Mouse (Mus musculus) hindbrain, embryonic 11.5 days (tissue): Measurements from ENCODE around the gene Trip6. TPM values are rescaled to one million over a fixed set of nuclear protein-coding genes. Genes with fewer than 3 reads are reported as not detected.

Experiments
- ATAC-seq: fragments of 200-750 bp; cut with Nextera tagmentation; 2 replicates; pipeline ENCODE4 v1.8.0; 2017; ENCODE audit warnings: mild to moderate bottlenecking, moderate TSS enrichment, moderate library complexity; ENCODE audit not compliant: low FRiP score
- DNase-seq: peaks from one replicate; pipeline ENCODE4 v3.0.0-alpha.2; 2015; ENCODE audit warnings: low spot score
- H3K27ac ChIP-seq: fragments of 300-500 bp; sonication (generic); 2 replicates; pipeline ENCODE4 v1.5.1; 2014; ENCODE audit warnings: mild to moderate bottlenecking, low read depth, low read length
- H3K27me3 ChIP-seq: fragments of 300-500 bp; sonication (generic); 2 replicates; pipeline ENCODE4 v1.6.1; 2014; ENCODE audit warnings: mild to moderate bottlenecking, low read length, moderate library complexity, mixed read lengths; ENCODE audit not compliant: control insufficient read depth, insufficient read depth
- H3K36me3 ChIP-seq: fragments of 300-500 bp; sonication (generic); 2 replicates; pipeline ENCODE4 v1.6.1; 2014; ENCODE audit warnings: mild to moderate bottlenecking, low read length, moderate library complexity, mixed read lengths; ENCODE audit not compliant: control insufficient read depth, insufficient read depth
- H3K4me1 ChIP-seq: fragments of 300-500 bp; sonication (generic); replicated peaks from 2 replicates; pipeline ENCODE4 v1.6.1; 2014; ENCODE audit warnings: low read length, mixed read lengths; ENCODE audit not compliant: control insufficient read depth, insufficient read depth
- H3K4me2 ChIP-seq: fragments of 300-500 bp; sonication (generic); replicated peaks from 2 replicates; pipeline ENCODE4 v1.6.1; 2014; ENCODE audit warnings: mild to moderate bottlenecking, low read depth, low read length
- H3K4me3 ChIP-seq: fragments of 300-500 bp; sonication (generic); 2 replicates; pipeline ENCODE4 v1.5.1; 2014; ENCODE audit warnings: low read depth, low read length
- H3K9ac ChIP-seq: fragments of 300-500 bp; sonication (generic); 2 replicates; pipeline ENCODE4 v1.6.1; 2014; ENCODE audit warnings: low read depth, low read length
- H3K9me3 ChIP-seq: fragments of 300-500 bp; sonication (generic); 2 replicates; pipeline ENCODE4 v1.6.1; 2016; ENCODE audit warnings: low read length; ENCODE audit not compliant: control insufficient read depth
- WGBS: fragments of 180-500 bp; shearing (Covaris S2); extraction: QIAGEN DNeasy Blood & Tissue Kit; methylation state at CpG from one replicate; pipeline ENCODE4 v1.1.7; 2014; 5-methylcytosine and 5-hydroxymethylcytosine counted together
- polyA plus RNA-seq: library from polyadenylated mRNA; unstranded; fragments of >200 nt; fragmentation: Nextera tagmentation; extraction: Ambion mirVana; gene quantifications from 2 replicates; pipeline ENCODE4 v1.2.1, GENCODE M21; 2014

Trip6 gene
- 27.4 and 28.6 TPM in 2 replicates for polyA plus RNA-seq

DNA sequence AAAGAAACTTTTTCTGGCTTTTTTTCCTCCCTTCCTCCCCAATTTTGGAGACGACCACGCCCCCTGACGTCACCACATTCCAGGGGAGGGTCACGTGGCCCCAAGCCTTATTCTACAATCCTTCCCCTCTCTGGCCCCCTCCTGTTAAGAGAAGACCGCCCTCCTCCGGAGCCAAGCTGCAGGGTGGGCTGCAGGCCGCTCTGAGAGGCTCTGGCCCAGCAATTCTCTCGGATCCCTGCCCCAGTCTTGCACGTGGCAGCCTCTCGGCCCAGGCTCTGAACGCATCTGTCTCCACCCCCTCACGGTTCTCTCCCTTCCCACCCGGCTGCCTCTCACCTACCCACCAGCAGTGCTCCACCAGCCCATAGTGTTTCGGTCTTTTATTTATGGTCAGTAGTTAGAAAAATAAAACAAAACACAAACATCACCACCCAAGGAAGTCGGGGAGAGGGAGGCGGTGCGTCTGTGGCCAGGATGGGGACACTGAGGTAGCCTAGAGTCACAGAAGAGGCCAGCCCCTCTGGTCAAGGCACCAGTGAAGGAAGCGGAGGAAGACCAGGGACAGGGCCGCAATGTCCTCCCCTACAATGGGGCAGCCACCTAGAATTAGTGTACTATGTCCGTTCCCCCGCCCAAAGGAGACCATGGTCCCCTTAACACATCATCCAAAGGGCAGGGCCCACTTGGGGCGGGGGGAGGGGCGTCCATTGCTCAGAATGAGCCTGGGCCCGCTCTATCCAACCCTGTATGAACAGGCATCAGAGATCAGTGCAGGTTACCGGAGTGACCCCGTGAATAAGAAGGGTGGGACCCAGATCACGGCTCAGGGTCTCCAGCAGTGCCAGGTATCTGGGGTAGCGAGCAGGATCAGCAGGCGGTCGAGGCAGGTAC lies at the start of gene Trip6:
Trip6 (minus strand) TSS at position 212 of the 891 bp plus-strand sequence.
- WGBS = 15% methylated on average over 30 of the region's 30 CpGs
- H3K9me3 ChIP-seq = no peaks in the 10 kb centered on the region
- H3K9ac ChIP-seq = peak within 1 kb of the TSS; percentile 72
- peak; percentile 93 for DNase-seq
- H3K4me1 ChIP-seq = peaks cover 13% of the 10 kb centered on the region
- peak; percentile 87 for ATAC-seq
- H3K4me3 ChIP-seq = peak within 1 kb of the TSS; percentile 40
- H3K4me2 ChIP-seq = peak within 1 kb of the TSS; percentile 65
- no peaks in the 10 kb centered on the region for H3K27me3 ChIP-seq
- peak within 1 kb of the TSS; percentile 40 for H3K27ac ChIP-seq
- H3K36me3 ChIP-seq = 0 out of 2 replicates have a peak, but pooled peaks cover 3% of the 10 kb centered on the region

DNA sequence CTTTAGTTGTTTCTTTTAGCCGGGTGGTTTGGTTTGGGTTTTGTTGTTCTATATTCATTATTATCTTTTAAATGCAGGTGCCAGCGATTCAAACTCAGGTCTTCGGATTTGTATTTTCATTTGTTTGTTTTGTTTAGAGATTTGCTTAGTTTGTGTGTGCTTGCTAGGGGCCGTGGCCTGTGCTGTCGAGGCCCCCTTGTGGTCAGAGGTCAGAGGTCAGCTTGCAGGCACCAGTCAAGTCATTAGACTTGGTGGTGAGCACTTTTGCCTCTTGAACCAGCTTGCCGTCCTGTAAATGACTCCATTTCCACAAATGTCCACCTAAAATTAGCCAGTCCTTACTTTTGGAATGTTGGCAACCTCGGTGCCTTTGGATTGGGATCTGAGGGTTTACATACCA lies 44.2 kb upstream of the Trip6 start:
- H3K4me1 ChIP-seq = no peaks in the 10 kb centered on the region
- H3K36me3 ChIP-seq = peaks cover 22% of the 10 kb centered on the region
- no peak overlapping the region for H3K4me2 ChIP-seq
- ATAC-seq = no peak
- H3K4me3 ChIP-seq = no peak overlapping the region
- 37% methylated on average over 7 of the region's 7 CpGs for WGBS
- no peak for DNase-seq
- no peak overlapping the region for H3K27ac ChIP-seq
- H3K27me3 ChIP-seq = no peaks in the 10 kb centered on the region
- H3K9me3 ChIP-seq = no peaks in the 10 kb centered on the region
- H3K9ac ChIP-seq = no peak overlapping the region

DNA sequence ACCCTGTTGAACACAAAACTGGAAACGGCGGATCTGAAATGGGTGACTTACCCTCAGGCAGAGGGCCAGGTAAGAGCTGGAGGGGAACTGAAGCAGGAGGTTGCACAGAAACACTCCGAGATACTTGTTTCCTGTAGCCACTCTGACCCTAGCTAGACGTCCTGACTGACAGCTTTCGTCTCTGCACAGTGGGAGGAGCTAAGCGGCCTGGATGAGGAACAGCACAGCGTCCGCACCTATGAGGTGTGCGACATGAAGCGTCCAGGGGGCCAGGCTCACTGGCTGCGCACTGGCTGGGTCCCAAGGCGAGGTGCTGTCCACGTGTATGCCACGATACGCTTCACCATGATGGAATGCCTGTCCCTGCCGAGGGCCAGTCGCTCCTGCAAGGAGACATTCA lies 39.9 kb upstream of the Trip6 start:
- Histone ChIP-seq H3K9me3 (no peaks in the 10 kb centered on the region), H3K4me1 (0 out of 2 replicates have a peak, but pooled peaks cover 2% of the 10 kb centered on the region), H3K4me2 (no peak overlapping the region), H3K27me3 (no peaks in the 10 kb centered on the region), H3K27ac (no peak overlapping the region), H3K36me3 (peaks cover 9% of the 10 kb centered on the region; the same call in 1 of the 2 replicates), H3K4me3 (no peak overlapping the region), H3K9ac (no peak overlapping the region)
- ATAC-seq (no peak), DNase-seq (no peak)
- WGBS = 88% methylated on average over 17 of the region's 17 CpGs

DNA sequence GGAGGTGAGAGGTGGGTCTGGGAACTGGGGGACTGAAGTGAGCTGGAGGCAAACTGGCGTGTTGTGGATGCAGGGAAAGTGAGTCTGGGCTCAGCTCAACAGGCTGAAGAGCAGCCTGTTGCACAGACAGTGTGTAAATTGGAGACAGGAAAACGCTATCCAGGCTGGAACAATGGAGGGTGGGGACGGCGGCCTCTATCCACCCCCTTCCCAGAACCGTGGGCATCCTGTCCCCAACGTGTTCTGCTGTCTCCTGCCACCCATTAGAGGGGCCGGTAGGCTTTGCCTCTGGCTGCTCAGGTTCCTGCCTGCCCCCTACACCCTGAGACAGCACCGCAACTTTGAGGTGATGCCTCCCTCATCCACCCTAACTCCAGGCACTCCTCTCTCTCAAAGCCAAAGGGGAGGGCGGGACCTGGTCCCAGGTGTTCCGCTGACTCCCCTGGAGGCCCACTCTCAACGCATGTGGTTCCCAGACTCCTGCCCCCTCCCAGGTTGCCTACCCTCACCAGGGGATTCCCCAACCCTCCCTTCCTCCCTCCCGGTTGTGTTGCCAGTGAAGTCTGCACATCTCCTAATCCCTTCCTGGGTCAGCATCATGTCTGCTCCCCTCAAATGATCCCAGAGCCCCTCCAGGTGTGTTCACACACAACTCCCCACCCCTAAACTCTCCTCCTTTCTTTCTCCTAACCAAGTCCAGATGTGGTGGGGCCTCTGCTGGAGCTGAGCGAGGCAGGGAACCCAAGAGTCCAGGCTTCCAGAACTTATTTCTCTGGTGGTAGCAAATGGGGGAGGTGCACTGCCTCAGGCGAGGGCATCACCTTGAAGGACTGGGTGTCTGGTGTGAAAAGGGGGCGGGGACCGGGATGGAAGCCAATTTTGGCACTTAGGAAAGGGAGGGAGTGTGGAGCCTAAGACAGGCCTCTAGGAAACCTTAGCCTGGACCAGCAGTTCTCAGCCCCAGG lies 38.1 kb upstream of the Trip6 start:
- WGBS = 20% methylated on average over 16 of the region's 16 CpGs
- H3K27me3 ChIP-seq = no peaks in the 10 kb centered on the region
- peaks cover 6% of the 10 kb centered on the region; the same call in 1 of the 2 replicates for H3K36me3 ChIP-seq
- no peak overlapping the region for H3K27ac ChIP-seq
- H3K4me3 ChIP-seq = peak overlapping the region; percentile 87
- H3K9me3 ChIP-seq = no peaks in the 10 kb centered on the region
- H3K4me2 ChIP-seq = peak overlapping the region; percentile 85
- H3K9ac ChIP-seq = peak overlapping the region; percentile 2; the same call in 1 of the 2 replicates
- no peak for ATAC-seq
- peak; percentile 31 for DNase-seq
- H3K4me1 ChIP-seq = peaks cover 6% of the 10 kb centered on the region; the same call in 1 of the 2 replicates

DNA sequence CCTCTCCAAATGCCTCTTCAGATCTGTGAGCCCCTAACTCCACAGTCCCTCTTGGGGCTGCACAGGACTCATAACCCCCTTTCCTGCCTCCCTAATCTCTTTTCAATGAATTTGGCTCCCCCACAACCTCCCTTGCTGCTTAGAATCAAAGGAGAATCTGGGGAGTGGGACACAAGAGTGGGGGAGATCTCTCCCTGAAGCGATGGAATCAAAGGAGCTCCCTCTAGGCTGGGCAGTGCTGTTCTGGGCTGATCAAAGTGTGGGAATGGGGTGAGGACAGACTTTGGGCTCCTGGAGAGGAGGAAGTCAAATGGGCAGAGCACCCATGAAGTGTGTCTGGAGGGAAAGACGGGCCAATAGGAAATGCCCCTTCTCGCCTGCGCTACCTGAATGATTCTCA lies 37.2 kb upstream of the Trip6 start:
- Histone ChIP-seq H3K4me1 (peaks cover 6% of the 10 kb centered on the region; the same call in 1 of the 2 replicates), H3K27me3 (no peaks in the 10 kb centered on the region), H3K4me3 (peak overlapping the region; percentile 87), H3K36me3 (peaks cover 6% of the 10 kb centered on the region; the same call in 1 of the 2 replicates), H3K4me2 (peak overlapping the region; percentile 85), H3K27ac (no peak overlapping the region), H3K9me3 (no peaks in the 10 kb centered on the region), H3K9ac (peak overlapping the region; percentile 92)
- DNase-seq (no peak), ATAC-seq (no peak)
- WGBS = 8% methylated on average over 4 of the region's 4 CpGs

DNA sequence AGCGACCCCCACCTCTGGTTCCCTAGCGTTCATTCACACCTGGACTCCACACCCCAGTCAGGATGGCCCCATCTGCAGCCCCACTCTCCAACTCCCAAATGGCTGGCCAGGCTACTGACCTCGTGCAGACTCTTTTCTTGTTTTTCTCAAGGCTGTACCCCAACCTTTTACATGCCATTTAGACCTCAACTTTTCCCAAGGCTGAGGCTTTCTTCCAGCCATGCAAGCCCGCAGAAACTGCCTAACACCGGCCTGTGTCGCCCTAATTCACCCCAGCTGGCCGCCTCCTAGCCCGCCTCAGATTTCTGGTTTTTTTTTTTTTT lies 36.8 kb upstream of the Trip6 start:
- 0% methylated on average over 8 of the region's 8 CpGs for WGBS
- H3K27me3 ChIP-seq = no peaks in the 10 kb centered on the region
- H3K4me3 ChIP-seq = peak overlapping the region; percentile 87
- H3K9me3 ChIP-seq = no peaks in the 10 kb centered on the region
- DNase-seq (peak; percentile 41), ATAC-seq (no peak)
- peak overlapping the region; percentile 92 for H3K9ac ChIP-seq
- peaks cover 4% of the 10 kb centered on the region; the same call in 1 of the 2 replicates for H3K36me3 ChIP-seq
- peak overlapping the region; percentile 85 for H3K4me2 ChIP-seq
- no peak overlapping the region for H3K27ac ChIP-seq
- H3K4me1 ChIP-seq = peaks cover 6% of the 10 kb centered on the region; the same call in 1 of the 2 replicates

DNA sequence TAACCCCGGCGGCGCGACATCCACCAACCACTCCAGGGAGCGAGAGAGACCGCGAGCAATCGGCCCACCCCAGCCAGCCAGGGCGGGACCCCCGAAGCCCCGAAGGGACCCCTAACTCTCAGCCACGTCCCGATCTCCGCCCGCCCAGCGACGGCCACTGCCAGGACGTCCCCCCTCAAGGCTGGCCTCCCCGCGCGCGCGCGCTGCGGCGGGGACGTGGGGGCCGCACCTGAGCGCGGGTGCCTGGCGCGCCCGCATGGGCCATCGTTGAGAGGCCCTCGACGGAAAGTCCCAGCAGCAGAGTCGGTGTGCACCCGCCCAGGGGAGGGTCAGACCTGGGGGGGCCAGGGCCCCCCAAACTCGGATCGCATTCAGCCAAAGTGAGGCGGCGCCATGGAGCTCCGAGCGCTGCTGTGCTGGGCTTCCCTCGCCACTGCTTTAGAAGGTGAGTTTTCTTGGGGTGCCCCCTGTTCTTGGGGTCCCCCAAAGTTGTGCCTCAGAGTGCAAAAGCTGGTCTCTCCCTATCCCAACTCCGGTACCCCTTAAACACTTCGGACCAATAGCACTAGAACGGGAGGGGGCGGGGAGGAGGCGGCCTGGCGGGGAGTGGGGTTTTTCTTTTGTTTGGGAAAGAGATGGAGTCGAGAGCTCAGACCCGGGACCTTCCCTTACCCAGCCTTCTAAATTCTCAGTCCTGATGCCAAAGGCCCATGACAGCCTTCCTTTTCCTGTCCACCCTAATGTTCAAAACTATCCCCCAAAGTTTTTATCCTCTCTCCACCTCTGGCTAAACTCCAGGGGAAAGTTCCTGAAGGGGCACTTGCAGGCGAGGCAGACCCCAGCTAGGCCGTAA lies 36.2 kb upstream of the Trip6 start:
- peak overlapping the region; percentile 92 for H3K9ac ChIP-seq
- H3K27me3 ChIP-seq = no peaks in the 10 kb centered on the region
- no peaks in the 10 kb centered on the region for H3K36me3 ChIP-seq
- DNase-seq = peak; percentile 53
- peak overlapping the region; percentile 87 for H3K4me3 ChIP-seq
- H3K27ac ChIP-seq = peak overlapping the region; percentile 79
- H3K4me1 ChIP-seq = peaks cover 6% of the 10 kb centered on the region; the same call in 1 of the 2 replicates
- no peaks in the 10 kb centered on the region for H3K9me3 ChIP-seq
- under 1% methylated on average over 52 of the region's 55 CpGs for WGBS
- H3K4me2 ChIP-seq = peak overlapping the region; percentile 85
- peak; percentile 52 for ATAC-seq
